Mouse (Mus musculus) limb, embryonic 14.5 days (tissue): ENCODE data around the gene Aldh3b3. TPM values are rescaled to one million over a fixed set of nuclear protein-coding genes. Genes with fewer than 3 reads are reported as not detected.
"Not testable (repeated sequence)": the region's sequence is repeated elsewhere in the genome, so short reads cannot be mapped to it uniquely, and the experiment has no call there.

ENCODE experiments used
- ATAC-seq: fragments of 200-750 bp; cut with Nextera tagmentation; 2 replicates; pipeline ENCODE4 v1.8.0; 2017; ENCODE audit warnings: low read depth, moderate number of reproducible peaks, moderate TSS enrichment; ENCODE audit not compliant: low FRiP score
- DNase-seq: peaks from one replicate; pipeline ENCODE4 v3.0.0-alpha.2; 2015; ENCODE audit warnings: low spot score
- H3K27ac ChIP-seq: fragments of 300-500 bp; sonication (generic); replicated peaks from 2 replicates; pipeline ENCODE4 v1.5.1; 2014; ENCODE audit warnings: low read depth, mild to moderate bottlenecking, low read length, moderate library complexity, mixed read lengths
- H3K27me3 ChIP-seq: fragments of 300-500 bp; sonication (generic); 2 replicates; pipeline ENCODE4 v1.6.1; 2014; ENCODE audit warnings: low read length, mixed read lengths; ENCODE audit not compliant: control insufficient read depth, insufficient read depth
- H3K36me3 ChIP-seq: fragments of 300-500 bp; sonication (generic); 2 replicates; pipeline ENCODE4 v1.6.1; 2014; ENCODE audit warnings: mild to moderate bottlenecking, low read length, moderate library complexity, mixed read lengths; ENCODE audit not compliant: control insufficient read depth, insufficient read depth
- H3K4me1 ChIP-seq: fragments of 300-500 bp; sonication (generic); 2 replicates; pipeline ENCODE4 v1.6.1; 2014; ENCODE audit warnings: antibody characterized with exemption, low read length, mixed read lengths; ENCODE audit not compliant: control insufficient read depth, insufficient read depth
- H3K4me2 ChIP-seq: fragments of 300-500 bp; sonication (generic); replicated peaks from 2 replicates; pipeline ENCODE4 v1.6.1; 2014; ENCODE audit warnings: low read depth, mild to moderate bottlenecking, low read length, moderate library complexity; ENCODE audit not compliant: severe bottlenecking
- H3K4me3 ChIP-seq: fragments of 300-500 bp; sonication (generic); replicated peaks from 2 replicates; pipeline ENCODE4 v1.5.1; 2014; ENCODE audit warnings: low read length
- H3K9ac ChIP-seq: fragments of 300-500 bp; sonication (generic); 2 replicates; pipeline ENCODE4 v1.6.1; 2014; ENCODE audit warnings: mild to moderate bottlenecking, low read depth, low read length, moderate library complexity; ENCODE audit not compliant: severe bottlenecking
- H3K9me3 ChIP-seq: fragments of 300-500 bp; sonication (generic); 2 replicates; pipeline ENCODE4 v1.6.1; 2016; ENCODE audit warnings: low read length; ENCODE audit not compliant: control insufficient read depth
- POLR2A ChIP-seq: fragments of 200-500 bp; IDR thresholded peaks from 2 replicates; pipeline ENCODE4 v1.8.0; 2012; ENCODE audit warnings: inconsistent platforms, mild to moderate bottlenecking, moderate library complexity, borderline replicate concordance; ENCODE audit not compliant: insufficient read depth, insufficient read length; ENCODE audit errors: extremely low read depth
- WGBS: fragments of 180-500 bp; shearing (Covaris S2); extraction: QIAGEN DNeasy Blood & Tissue Kit; methylation state at CpG from one replicate; pipeline ENCODE4 v1.1.7; 2014; 5-methylcytosine and 5-hydroxymethylcytosine counted together
- polyA plus RNA-seq, 2 experiments: library from polyadenylated mRNA; depleted of rRNA in 1 of 2; stranded (reverse) in 1 of 2; unstranded in 1 of 2; fragments of >200 nt; fragmentation: Nextera tagmentation in 1 of 2; extraction: Ambion mirVana in 1 of 2; gene quantifications; 2 replicates each; pipeline versions ENCODE4 v1.2.1 to v1.2.3; 2012 to 2014

Aldh3b3 gene
- polyA plus RNA-seq, 2 experiments, result 0.33 to 0.52 TPM

DNA sequence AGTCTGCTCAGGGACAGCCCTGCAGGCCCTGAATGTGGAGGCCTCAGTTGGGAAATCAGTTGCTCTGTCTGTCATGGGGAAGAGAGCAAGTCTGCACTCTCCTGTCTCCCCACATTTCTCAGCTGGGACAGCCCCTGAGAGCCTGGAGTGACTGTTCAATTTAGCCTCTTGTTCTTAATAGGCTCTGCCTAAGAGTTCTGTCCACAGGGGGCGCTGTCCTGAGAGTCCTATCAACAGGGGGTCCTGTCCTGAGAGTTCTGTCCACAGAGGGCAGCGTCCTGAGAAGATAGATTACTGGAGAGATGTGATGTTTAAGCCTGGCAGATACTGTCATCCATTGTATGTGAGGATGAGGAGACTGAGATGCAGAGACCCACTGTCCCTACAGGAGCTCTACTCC, 4.0 kb downstream of the Aldh3b3 start:
- no peak for ATAC-seq
- Histone ChIP-seq H3K9me3 (no peaks in the 10 kb centered on the region), H3K4me3 (no peak overlapping the region), H3K27ac (no peak overlapping the region), H3K4me2 (no peak overlapping the region), H3K36me3 (no peaks in the 10 kb centered on the region), H3K4me1 (no peaks in the 10 kb centered on the region), H3K27me3 (no peaks in the 10 kb centered on the region), H3K9ac (no peak overlapping the region)
- no peak for TF ChIP-seq POLR2A
- DNase-seq, result no peak
- 16% methylated on average over 2 of the region's 2 CpGs for WGBS

DNA sequence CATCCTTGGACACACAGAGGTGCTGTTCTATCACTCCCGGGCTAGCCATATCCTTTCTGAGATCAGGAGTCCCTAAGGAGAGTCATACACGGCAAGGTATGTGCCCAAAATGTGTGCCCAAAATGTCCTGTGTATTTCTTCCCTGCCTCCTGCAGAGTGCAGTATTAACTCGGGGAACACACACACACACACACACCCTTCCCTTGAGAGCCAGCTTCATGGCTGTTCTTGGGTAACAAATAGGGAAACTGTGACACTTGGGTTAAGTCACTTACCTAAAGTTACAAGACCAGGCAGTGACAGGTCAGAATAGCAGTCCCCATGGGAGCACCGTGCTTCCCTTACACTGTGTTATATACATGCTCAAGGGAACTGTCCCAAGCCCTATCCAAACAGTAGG, 5.6 kb downstream of the Aldh3b3 start:
- Histone ChIP-seq H3K4me3 (no peak overlapping the region), H3K27me3 (no peaks in the 10 kb centered on the region), H3K4me1 (no peaks in the 10 kb centered on the region), H3K4me2 (no peak overlapping the region), H3K9me3 (no peaks in the 10 kb centered on the region), H3K36me3 (no peaks in the 10 kb centered on the region), H3K27ac (no peak overlapping the region), H3K9ac (no peak overlapping the region)
- ATAC-seq, result no peak
- WGBS, result 75% methylated on average over 4 of the region's 4 CpGs
- no peak for TF ChIP-seq POLR2A
- no peak for DNase-seq

DNA sequence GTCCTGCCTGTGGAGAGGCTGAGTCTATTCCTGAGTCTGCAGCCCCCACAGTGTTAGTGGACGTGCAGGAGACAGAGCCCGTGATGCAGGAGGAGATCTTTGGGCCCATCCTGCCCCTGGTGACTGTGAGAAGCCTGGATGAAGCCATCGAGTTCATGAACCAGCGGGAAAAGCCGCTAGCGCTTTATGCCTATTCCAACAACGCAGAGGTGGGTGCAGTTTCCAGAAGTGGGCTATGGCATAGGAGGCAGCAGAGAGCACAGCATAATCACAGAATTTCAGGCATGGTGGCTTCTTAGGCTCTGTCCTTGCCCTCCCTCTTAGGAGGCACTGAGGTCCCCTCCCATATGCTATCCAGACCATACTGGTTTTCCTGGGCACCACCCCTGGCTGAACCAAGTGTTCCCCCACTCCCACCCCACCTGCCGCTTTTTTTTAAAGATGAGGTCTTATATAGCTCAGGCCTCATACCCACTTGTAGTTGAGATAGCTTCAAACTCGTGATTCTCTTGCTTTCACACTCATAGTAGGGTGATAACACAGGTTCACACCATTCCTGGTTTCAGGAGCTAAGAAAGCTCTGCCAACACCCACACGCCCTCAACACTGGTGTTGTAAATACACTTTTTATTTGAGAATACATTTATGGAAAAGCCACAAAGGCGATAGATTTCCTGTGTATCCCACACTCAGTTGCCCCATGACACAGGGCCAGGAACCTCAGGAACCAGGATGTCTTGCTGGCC, 8.1 kb downstream of the Aldh3b3 start:
- H3K9ac ChIP-seq, result no peak overlapping the region
- 73% methylated on average over 11 of the region's 11 CpGs for WGBS
- DNase-seq (no peak), ATAC-seq (no peak)
- H3K4me2 ChIP-seq, result no peak overlapping the region
- no peaks in the 10 kb centered on the region for H3K4me1 ChIP-seq
- H3K27me3 ChIP-seq, result no peaks in the 10 kb centered on the region
- TF ChIP-seq POLR2A, result no peak
- no peaks in the 10 kb centered on the region for H3K9me3 ChIP-seq
- no peaks in the 10 kb centered on the region for H3K36me3 ChIP-seq
- H3K4me3 ChIP-seq, result no peak overlapping the region
- no peak overlapping the region for H3K27ac ChIP-seq

DNA sequence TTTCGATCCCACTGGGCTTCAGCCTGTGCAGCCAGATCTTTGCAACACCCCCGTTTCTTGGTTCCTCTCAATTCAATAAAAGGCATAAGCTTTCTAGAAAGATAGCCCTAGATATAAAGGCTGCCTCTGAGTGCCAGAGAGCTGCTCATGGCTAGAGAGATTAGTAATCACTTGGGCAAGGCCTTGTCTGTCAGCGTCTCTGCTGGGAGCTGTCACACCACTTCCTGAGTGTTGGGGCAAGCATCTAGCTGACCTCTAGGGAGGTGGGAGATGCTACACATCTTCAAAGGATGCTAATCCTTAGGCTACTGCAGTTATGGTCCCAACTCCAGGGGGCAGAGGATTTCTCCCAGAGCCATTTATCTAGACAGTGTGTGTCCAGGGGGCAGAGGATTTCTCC, 8.8 kb downstream of the Aldh3b3 start:
- H3K4me3 ChIP-seq, result no peak overlapping the region
- H3K4me2 ChIP-seq, result no peak overlapping the region
- no peak overlapping the region for H3K27ac ChIP-seq
- WGBS, result 48% methylated on average over 3 of the region's 3 CpGs
- no peaks in the 10 kb centered on the region for H3K36me3 ChIP-seq
- ATAC-seq, result no peak
- H3K4me1 ChIP-seq, result no peaks in the 10 kb centered on the region
- DNase-seq, result no peak
- no peaks in the 10 kb centered on the region for H3K9me3 ChIP-seq
- H3K27me3 ChIP-seq, result no peaks in the 10 kb centered on the region
- no peak for TF ChIP-seq POLR2A
- H3K9ac ChIP-seq, result no peak overlapping the region

DNA sequence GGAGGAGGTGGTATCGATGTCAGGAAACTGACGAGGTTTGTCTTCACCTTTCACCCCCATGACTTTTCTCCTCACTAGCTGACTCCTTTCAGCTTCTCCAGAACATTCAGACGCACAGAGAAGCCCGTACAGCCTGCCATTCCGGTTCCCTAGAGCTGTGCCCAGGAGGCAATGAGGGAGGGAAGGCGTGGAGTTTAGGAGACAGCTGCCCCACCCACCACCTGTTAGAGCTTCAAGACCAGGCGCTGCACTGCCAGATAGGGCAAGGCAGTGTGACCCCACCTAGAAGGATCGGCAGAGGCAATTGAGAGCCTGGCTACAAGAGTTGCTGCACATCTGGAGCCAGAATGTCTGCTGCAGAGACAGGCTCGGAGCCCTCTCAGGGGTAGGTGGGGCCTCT, 13.8 kb downstream of the Aldh3b3 start, which contains the start of gene Aldh3b2:
Aldh3b2 (plus strand) TSS at position 100 of the 400 bp plus-strand sequence.
- no peak within 1 kb of the TSS for H3K9ac ChIP-seq
- no peak within 1 kb of the TSS for H3K4me2 ChIP-seq
- no peaks in the 10 kb centered on the region for H3K27me3 ChIP-seq
- no peak for TF ChIP-seq POLR2A
- DNase-seq, result peak; percentile 64
- ATAC-seq, result no peak
- WGBS, result 25% methylated on average over 9 of the region's 9 CpGs
- no peak within 1 kb of the TSS for H3K4me3 ChIP-seq
- no peaks in the 10 kb centered on the region for H3K36me3 ChIP-seq
- H3K27ac ChIP-seq, result no peak within 1 kb of the TSS
- H3K9me3 ChIP-seq, result no peaks in the 10 kb centered on the region
- H3K4me1 ChIP-seq, result no peaks in the 10 kb centered on the region

DNA sequence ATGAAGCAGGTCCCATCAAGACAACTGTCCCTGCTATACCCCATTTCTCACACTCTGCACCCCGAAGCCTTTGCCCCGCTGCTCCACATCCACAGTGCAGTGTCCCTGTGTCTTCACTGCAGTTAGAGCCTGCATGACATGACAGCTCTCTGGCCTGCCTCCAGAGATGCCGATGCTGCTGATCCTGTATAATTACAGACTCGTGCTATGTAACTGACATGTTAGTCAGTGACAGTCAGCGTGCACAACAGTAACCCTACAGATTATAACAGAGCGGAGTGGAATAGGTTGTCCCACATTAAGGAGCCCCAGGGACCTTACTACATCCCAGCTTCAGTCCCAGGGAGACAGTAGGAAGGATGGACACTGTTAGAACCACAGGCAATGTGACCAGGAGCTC, 16.2 kb downstream of the Aldh3b3 start:
- H3K4me1 ChIP-seq, H3K4me3 ChIP-seq, H3K9ac ChIP-seq, H3K9me3 ChIP-seq, H3K27ac ChIP-seq, ATAC-seq, H3K27me3 ChIP-seq, H3K4me2 ChIP-seq, H3K36me3 ChIP-seq, DNase-seq: not testable (repeated sequence)
- WGBS, result 80% methylated on average over 6 of the region's 6 CpGs
